Mouse (Mus musculus) heart, embryonic 15.5 days (tissue): ENCODE results near the gene Aldh6a1. TPM values are rescaled to one million over a fixed set of nuclear protein-coding genes. Genes with fewer than 3 reads are reported as not detected.

Experiments used
- ATAC-seq: fragments of 200-750 bp; cut with Nextera tagmentation; replicated peaks from 2 replicates; pipeline ENCODE4 v1.8.0; 2017; ENCODE audit warnings: low read depth, moderate TSS enrichment; ENCODE audit not compliant: insufficient number of reproducible peaks, insufficient read depth, low FRiP score
- H3K27ac ChIP-seq: fragments of 300-500 bp; sonication (generic); 2 replicates; pipeline ENCODE4 v1.5.1; 2015; ENCODE audit warnings: mild to moderate bottlenecking, inconsistent platforms
- H3K27me3 ChIP-seq: fragments of 300-500 bp; sonication (generic); 2 replicates; pipeline ENCODE4 v1.6.1; 2015; ENCODE audit warnings: inconsistent platforms
- H3K36me3 ChIP-seq: fragments of 300-500 bp; sonication (generic); 2 replicates; pipeline ENCODE4 v1.6.1; 2015; ENCODE audit warnings: mild to moderate bottlenecking, inconsistent platforms
- H3K4me1 ChIP-seq: fragments of 300-500 bp; sonication (generic); replicated peaks from 2 replicates; pipeline ENCODE4 v1.6.1; 2015; ENCODE audit warnings: inconsistent platforms
- H3K4me2 ChIP-seq: fragments of 300-500 bp; sonication (generic); 2 replicates; pipeline ENCODE4 v1.6.1; 2015; ENCODE audit warnings: inconsistent platforms, mild to moderate bottlenecking, moderate library complexity
- H3K4me3 ChIP-seq: fragments of 300-500 bp; sonication (generic); 2 replicates; pipeline ENCODE4 v1.5.1; 2015; ENCODE audit warnings: mild to moderate bottlenecking, inconsistent platforms
- H3K9ac ChIP-seq: fragments of 300-500 bp; sonication (generic); 2 replicates; pipeline ENCODE4 v1.6.1; 2015; ENCODE audit warnings: mild to moderate bottlenecking, inconsistent platforms
- H3K9me3 ChIP-seq: fragments of 300-500 bp; sonication (generic); replicated peaks from 2 replicates; pipeline ENCODE4 v1.6.1; 2016; ENCODE audit warnings: inconsistent platforms
- WGBS: fragments of 180-500 bp; shearing (Covaris S2); methylation state at CpG from one replicate; pipeline ENCODE4 v1.1.7; 2015; ENCODE audit warnings: mixed read lengths; 5-methylcytosine and 5-hydroxymethylcytosine counted together
- polyA plus RNA-seq: library from polyadenylated mRNA; unstranded; fragments of >200 nt; fragmentation: Nextera tagmentation; extraction: Ambion mirVana; gene quantifications from 2 replicates; pipeline ENCODE4 v1.2.1, GENCODE M21; 2015

Gene Aldh6a1
- polyA plus RNA-seq, 1 experiment from 2014 or later: 58.9 TPM

GRCm38 (mm10) chr12:84408819-84409507 lies 41.8 kb downstream of the Aldh6a1 start, which contains the start of the genes Entpd5 and Bbof1:
Entpd5 (minus strand) TSS chr12:84409029.
Bbof1 (plus strand) TSS chr12:84409071.
- H3K4me2 ChIP-seq: peak within 1 kb of the TSS; percentile 91
- no peaks in the 10 kb centered on the region for H3K36me3 ChIP-seq
- H3K27ac ChIP-seq: peak within 1 kb of the TSS; percentile 95
- H3K4me1 ChIP-seq: peaks cover 10% of the 10 kb centered on the region
- H3K27me3 ChIP-seq: no peaks in the 10 kb centered on the region
- no peaks in the 10 kb centered on the region for H3K9me3 ChIP-seq
- WGBS: 2% methylated on average over 63 of the region's 63 CpGs
- peak within 1 kb of the TSS; percentile 94 for H3K9ac ChIP-seq
- peak; percentile 95 for ATAC-seq
- H3K4me3 ChIP-seq: peak within 1 kb of the TSS; percentile 89

DNA sequence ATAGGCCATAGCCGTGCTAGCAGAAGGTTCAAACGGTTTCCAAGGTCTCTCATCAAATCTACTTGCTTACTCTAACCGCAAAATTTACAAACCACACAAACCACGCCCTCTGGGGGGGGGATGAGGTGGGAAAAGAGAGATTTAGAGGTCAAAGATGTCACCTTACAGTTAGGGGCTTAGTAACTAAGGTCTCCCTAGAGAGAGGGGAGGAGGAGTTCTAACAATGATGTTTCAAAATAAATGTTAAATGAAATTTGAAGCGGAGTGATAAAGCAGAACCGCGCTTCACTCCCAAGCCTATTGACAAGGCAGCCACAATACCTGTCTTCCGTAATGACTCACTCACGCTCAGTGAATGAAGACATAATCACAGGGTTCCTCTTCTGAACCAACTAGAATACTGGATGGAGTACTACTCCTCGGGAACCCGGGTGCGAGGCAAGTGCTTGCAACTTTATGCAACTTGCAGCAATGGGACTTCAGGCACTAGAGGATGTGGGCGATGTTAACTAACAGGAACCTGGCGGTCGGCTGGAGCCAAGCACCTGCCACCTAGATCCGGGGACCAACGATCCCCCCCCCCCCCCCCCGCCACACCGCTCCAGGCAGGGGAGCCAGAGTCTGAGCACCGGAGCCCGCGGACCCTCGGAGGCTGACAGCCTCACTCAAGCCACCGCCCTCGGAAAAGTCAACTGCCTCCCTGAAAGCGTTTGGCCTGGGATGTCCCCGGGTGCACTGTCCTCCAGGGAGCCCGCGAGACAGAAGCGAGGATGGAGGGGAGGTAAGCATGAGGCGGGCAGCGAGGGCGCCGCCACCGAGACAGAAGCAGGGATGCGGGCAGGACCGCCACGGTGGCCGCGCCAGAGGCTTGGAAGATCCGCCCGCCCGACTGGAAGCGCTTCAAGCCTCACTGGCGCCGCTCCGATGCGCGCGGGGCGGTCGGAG lies 42.7 kb downstream of the Aldh6a1 start:
- Histone ChIP-seq H3K4me2 (peak overlapping the region; percentile 91), H3K4me1 (peaks cover 10% of the 10 kb centered on the region), H3K36me3 (no peaks in the 10 kb centered on the region), H3K27me3 (no peaks in the 10 kb centered on the region), H3K9me3 (no peaks in the 10 kb centered on the region), H3K4me3 (peak overlapping the region; percentile 89), H3K27ac (peak overlapping the region; percentile 95), H3K9ac (peak overlapping the region; percentile 94)
- ATAC-seq: peak; percentile 70
- 1% methylated on average over 46 of the region's 52 CpGs for whole genome bisulfite sequencing

GRCm38 (mm10) chr12:84407259-84407658 lies 43.5 kb downstream of the Aldh6a1 start:
- no peak overlapping the region for H3K4me2 ChIP-seq
- 56% methylated on average over 4 of the region's 4 CpGs for WGBS
- H3K4me3 ChIP-seq: no peak overlapping the region

DNA sequence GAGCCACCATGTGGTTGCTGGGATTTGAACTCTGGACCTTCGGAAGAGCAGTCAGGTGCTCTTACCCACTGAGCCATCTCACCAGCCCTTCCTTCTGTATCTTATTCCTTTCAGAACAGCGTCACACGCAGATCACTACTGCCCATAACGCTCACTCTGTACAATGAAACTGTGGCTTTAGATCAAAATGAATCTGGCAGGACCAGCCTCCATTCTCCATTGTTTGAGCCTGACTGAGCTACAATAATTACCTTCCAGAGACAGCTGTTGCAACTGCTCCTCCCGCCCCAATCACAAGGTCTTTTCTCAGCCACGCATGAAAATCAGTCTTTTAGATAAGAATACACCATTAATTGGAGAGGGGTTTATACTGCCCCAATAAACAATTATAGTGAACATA lies 46.3 kb downstream of the Aldh6a1 start:
- no peaks in the 10 kb centered on the region for H3K36me3 ChIP-seq
- no peaks in the 10 kb centered on the region for H3K27me3 ChIP-seq
- no peak overlapping the region for H3K4me3 ChIP-seq
- no peak for ATAC-seq
- no peak overlapping the region for H3K27ac ChIP-seq
- WGBS: 93% methylated on average over 6 of the region's 6 CpGs
- no peak overlapping the region for H3K9ac ChIP-seq
- H3K4me1 ChIP-seq: peaks cover 14% of the 10 kb centered on the region
- no peaks in the 10 kb centered on the region for H3K9me3 ChIP-seq
- no peak overlapping the region for H3K4me2 ChIP-seq

More at GRCm38 (mm10) chr12:84407259-84407658, 43.5 kb downstream of the Aldh6a1 start:
- no peaks in the 10 kb centered on the region for H3K27me3 ChIP-seq
- H3K9me3 ChIP-seq: no peaks in the 10 kb centered on the region
- H3K36me3 ChIP-seq: no peaks in the 10 kb centered on the region
- peaks cover 10% of the 10 kb centered on the region for H3K4me1 ChIP-seq
- ATAC-seq: no peak
- no peak overlapping the region for H3K9ac ChIP-seq
- no peak overlapping the region for H3K27ac ChIP-seq

GRCm38 (mm10) chr12:84402923-84403322 lies 47.9 kb downstream of the Aldh6a1 start:
- no peak for ATAC-seq
- 48% methylated on average over 9 of the region's 9 CpGs for WGBS
- Histone ChIP-seq H3K4me1 (peaks cover 7% of the 10 kb centered on the region), H3K9me3 (no peaks in the 10 kb centered on the region), H3K36me3 (no peaks in the 10 kb centered on the region), H3K4me2 (no peak overlapping the region), H3K27me3 (no peaks in the 10 kb centered on the region), H3K27ac (no peak overlapping the region), H3K4me3 (no peak overlapping the region), H3K9ac (no peak overlapping the region)

GRCm38 (mm10) chr12:84400653-84401052 lies 50.2 kb downstream of the Aldh6a1 start:
- Histone ChIP-seq H3K27ac (no peak overlapping the region), H3K4me2 (no peak overlapping the region), H3K27me3 (no peaks in the 10 kb centered on the region), H3K4me3 (no peak overlapping the region), H3K36me3 (no peaks in the 10 kb centered on the region), H3K9ac (no peak overlapping the region), H3K9me3 (no peaks in the 10 kb centered on the region), H3K4me1 (peaks cover 4% of the 10 kb centered on the region)
- ATAC-seq: no peak
- 62% methylated on average over 3 of the region's 3 CpGs for WGBS

DNA sequence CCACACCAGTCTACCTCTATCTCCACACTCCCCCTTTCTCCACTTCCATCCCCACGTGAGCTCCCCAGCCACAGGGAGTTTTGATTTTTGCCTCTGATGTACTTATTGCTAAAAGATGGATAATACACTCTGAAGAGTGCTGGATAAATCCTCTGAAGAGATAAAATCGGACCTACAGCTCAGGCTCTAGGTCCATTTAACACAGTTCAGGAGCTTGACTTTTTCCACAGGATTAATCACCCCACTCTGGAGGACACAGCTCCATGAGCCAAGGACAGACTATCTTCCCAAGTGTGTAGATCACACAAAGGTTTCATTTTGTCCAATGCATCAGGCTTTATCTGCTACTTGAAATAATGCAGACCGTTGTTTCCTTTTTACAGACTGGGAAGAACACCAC lies 50.7 kb downstream of the Aldh6a1 start:
- peaks cover 4% of the 10 kb centered on the region for H3K4me1 ChIP-seq
- H3K27me3 ChIP-seq: no peaks in the 10 kb centered on the region
- no peak overlapping the region for H3K4me2 ChIP-seq
- no peak overlapping the region for H3K9ac ChIP-seq
- ATAC-seq: no peak
- H3K9me3 ChIP-seq: no peaks in the 10 kb centered on the region
- H3K27ac ChIP-seq: no peak overlapping the region
- no peaks in the 10 kb centered on the region for H3K36me3 ChIP-seq
- no peak overlapping the region for H3K4me3 ChIP-seq
- WGBS: 67% methylated on average over 3 of the region's 3 CpGs

GRCm38 (mm10) chr12:84399663-84400062 lies 51.1 kb downstream of the Aldh6a1 start:
- H3K9me3 ChIP-seq: no peaks in the 10 kb centered on the region
- 65% methylated on average over 9 of the region's 9 CpGs for WGBS
- ATAC-seq: no peak
- no peaks in the 10 kb centered on the region for H3K27me3 ChIP-seq
- H3K9ac ChIP-seq: no peak overlapping the region
- no peaks in the 10 kb centered on the region for H3K36me3 ChIP-seq
- H3K4me1 ChIP-seq: peaks cover 4% of the 10 kb centered on the region
- no peak overlapping the region for H3K27ac ChIP-seq
- H3K4me2 ChIP-seq: no peak overlapping the region
- H3K4me3 ChIP-seq: no peak overlapping the region

DNA sequence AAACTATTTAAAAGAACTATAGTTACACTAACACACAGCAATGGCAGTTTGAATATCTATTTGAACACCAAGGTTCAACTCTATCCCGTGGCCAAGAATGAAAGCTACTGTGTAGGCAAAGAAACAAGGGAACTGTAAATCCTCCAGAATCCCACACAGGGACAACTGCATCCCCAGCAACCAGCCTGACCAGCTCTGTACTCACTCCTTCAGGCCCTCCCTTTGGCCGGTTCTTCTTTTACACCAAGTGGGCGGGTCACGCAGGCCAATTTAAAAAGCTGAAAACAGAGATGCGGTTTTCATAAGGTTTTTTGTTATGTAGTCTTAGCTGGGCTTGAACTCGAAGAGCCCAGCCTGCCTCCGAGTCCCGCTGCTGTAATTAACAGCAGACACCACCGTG lies 51.7 kb downstream of the Aldh6a1 start:
- Histone ChIP-seq H3K4me3 (no peak overlapping the region), H3K36me3 (no peaks in the 10 kb centered on the region), H3K27me3 (no peaks in the 10 kb centered on the region), H3K27ac (no peak overlapping the region), H3K9me3 (no peaks in the 10 kb centered on the region), H3K4me1 (peaks cover 4% of the 10 kb centered on the region), H3K9ac (no peak overlapping the region), H3K4me2 (no peak overlapping the region)
- no peak for ATAC-seq
- 82% methylated on average over 9 of the region's 9 CpGs for WGBS

- 79% methylated on average over 5 of the region's 5 CpGs for WGBS
Observed at GRCm38 (mm10) chr12:84398629-84399028, 52.2 kb downstream of the Aldh6a1 start.

DNA sequence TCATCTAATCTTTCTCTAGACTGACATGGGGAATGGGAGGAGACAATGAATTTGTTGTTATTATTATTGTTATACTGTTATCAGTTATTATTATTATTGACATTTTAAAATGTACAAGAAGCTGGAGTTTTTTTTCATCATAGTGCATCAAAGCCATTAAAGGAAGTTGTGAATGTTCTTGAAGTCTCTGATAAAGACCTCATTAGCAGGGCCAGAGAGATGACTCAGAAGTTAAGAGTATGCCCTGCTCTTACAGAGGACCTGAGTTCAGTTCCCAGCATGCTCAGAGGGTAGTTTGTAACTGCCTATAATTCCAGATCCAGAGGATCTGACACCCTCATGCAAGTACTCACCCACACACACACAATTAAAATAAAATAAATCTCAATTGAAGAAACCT lies 53.1 kb downstream of the Aldh6a1 start:
- no peak overlapping the region for H3K4me2 ChIP-seq
- no peak for ATAC-seq
- H3K9ac ChIP-seq: no peak overlapping the region
- H3K27ac ChIP-seq: no peak overlapping the region
- peaks cover 4% of the 10 kb centered on the region for H3K4me1 ChIP-seq
- no peaks in the 10 kb centered on the region for H3K9me3 ChIP-seq
- no peaks in the 10 kb centered on the region for H3K27me3 ChIP-seq
- 0 out of 2 replicates have a peak, but pooled peaks cover 3% of the 10 kb centered on the region for H3K36me3 ChIP-seq
- no peak overlapping the region for H3K4me3 ChIP-seq

More at GRCm38 (mm10) chr12:84398629-84399028, 52.2 kb downstream of the Aldh6a1 start:
- H3K9ac ChIP-seq: no peak overlapping the region
- H3K27me3 ChIP-seq: no peaks in the 10 kb centered on the region
- no peak overlapping the region for H3K4me3 ChIP-seq
- ATAC-seq: no peak
- no peaks in the 10 kb centered on the region for H3K9me3 ChIP-seq
- H3K4me1 ChIP-seq: peaks cover 4% of the 10 kb centered on the region
- no peaks in the 10 kb centered on the region for H3K36me3 ChIP-seq
- H3K27ac ChIP-seq: no peak overlapping the region
- H3K4me2 ChIP-seq: no peak overlapping the region
